Comparison of ENCODE assay signal across 11 mouse cellular contexts in the genomic region with DNA sequence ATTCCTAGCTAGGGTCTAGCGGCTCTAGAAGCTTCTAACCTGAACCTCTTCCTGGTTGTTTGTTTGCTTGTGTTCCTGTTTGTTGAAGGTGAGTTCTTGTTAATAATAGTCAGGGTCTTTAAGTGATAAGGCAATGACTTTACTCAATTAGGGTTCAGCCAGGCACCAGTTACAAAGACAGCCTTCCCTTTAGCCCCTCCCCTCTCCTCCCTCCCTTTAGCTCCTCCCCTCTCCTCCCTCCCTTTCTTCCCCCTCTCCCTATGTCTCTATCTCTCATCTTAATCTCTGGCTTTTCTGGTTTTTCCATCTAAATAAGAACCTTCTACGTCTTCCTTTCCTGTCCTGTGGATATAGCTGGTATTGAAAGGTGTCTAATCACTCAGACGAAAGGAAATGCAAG. TPM values are rescaled to one million over a fixed set of nuclear protein-coding genes. Genes with fewer than 3 reads are reported as not detected.
A peak's percentile ranks its signal among the peaks of the same experiment; 100 is the strongest.
DNase-seq lines count a peak whose midpoint lies in the region; ATAC-seq and TF ChIP-seq lines count a peak whose summit lies in the region.
"Had no signal": no experiment of that assay in that cellular context is flagged by ENCODE, and none has a peak within 500 bp of the region (broad histone marks: within the 10 kb centered on the region; RNA-seq: fewer than 3 reads in every experiment).

No protein-coding gene starts in this region.

- no peaks in the 10 kb centered on the region for H3K4me1 ChIP-seq in heart, adult 2 months (ENCODE audit: control insufficient read depth, insufficient read depth, low read length)
- H3K4me1 ChIP-seq in neural tube, embryonic 12.5 days, result no peaks in the 10 kb centered on the region
- peaks cover 9% of the 10 kb centered on the region; the same call in 1 of the 2 replicates for H3K4me1 ChIP-seq in stomach, embryonic 16.5 days (ENCODE audit: control insufficient read depth, insufficient read depth, low read length)

- H3K27ac ChIP-seq in heart, adult 2 months, result no peak overlapping the region
- H3K27ac ChIP-seq in neural tube, embryonic 12.5 days, result no peak overlapping the region
- H3K27ac ChIP-seq in stomach, embryonic 16.5 days (ENCODE audit: low read length), result peak overlapping the region; percentile 80
- H3K27ac ChIP-seq in left cerebral cortex, adult 2 months, result no peak overlapping the region

- TF ChIP-seq POLR2A in heart, adult 2 months (IDR thresholded peaks at IDR 0.05; ENCODE audit: insufficient read depth, low read depth, low read length), result no peak

- TF ChIP-seq CTCF in heart, adult 2 months (IDR thresholded peaks at IDR 0.05), result no peak
- TF ChIP-seq CTCF in left cerebral cortex, adult 2 months (IDR thresholded peaks at IDR 0.05), result no peak

- H3K9ac ChIP-seq in heart, adult 2 months (ENCODE audit: low read depth, low read length), result no peak overlapping the region
- H3K9ac ChIP-seq in neural tube, embryonic 12.5 days, result no peak overlapping the region
- peak overlapping the region; percentile 21; the same call in 1 of the 2 replicates for H3K9ac ChIP-seq in stomach, embryonic 16.5 days (ENCODE audit: low read length)

- intact Hi-C loops in heart, adult 2 months (cut with DNase I), result no loop called here
- intact Hi-C loops in heart, postnatal 10 days (cut with DNase I), result no loop called here
- intact Hi-C loops in left cerebral cortex, adult 2 months (cut with DNase I), result no loop called here

- ATAC-seq in neural tube, embryonic 12.5 days (ENCODE audit: low FRiP score, low read depth), result no peak
- peak; percentile 51; the same call in 1 of the 2 replicates for ATAC-seq in stomach, embryonic 16.5 days (ENCODE audit: insufficient read depth, low FRiP score)

- DNase-seq in heart, adult 2 months, result no peak
- DNase-seq in heart, postnatal 10 days, result no peak
- no peak for DNase-seq in neural tube, embryonic 10.5 days (ENCODE audit: extremely low spot score, low spot score)
- DNase-seq in liver, result peak; percentile 60
- no peak for DNase-seq in cerebellum, postnatal 10 days
- no peak for DNase-seq in left cerebral cortex, adult 2 months (ENCODE audit: extremely low spot score in 1 of 2, low spot score in 2 of 2)
- DNase-seq: gastrocnemius, postnatal 10 days; kidney, adult 9 months; retina, postnatal 1 day had no signal

- no peaks in the 10 kb centered on the region for H3K27me3 ChIP-seq in heart, adult 2 months (ENCODE audit: control insufficient read depth, insufficient read depth, low read length)
- no peaks in the 10 kb centered on the region for H3K27me3 ChIP-seq in neural tube, embryonic 12.5 days (replicated peaks)
- H3K27me3 ChIP-seq in stomach, embryonic 16.5 days (ENCODE audit: control insufficient read depth, insufficient read depth, low read length), result no peaks in the 10 kb centered on the region

- no peaks in the 10 kb centered on the region for H3K79me2 ChIP-seq in heart, adult 2 months (replicated peaks; ENCODE audit: control insufficient read depth, insufficient read depth, low read length)

- peak overlapping the region; percentile 41; the same call in 1 of the 2 replicates for H3K4me2 ChIP-seq in neural tube, embryonic 12.5 days (replicated peaks)
- peak overlapping the region; percentile 50 for H3K4me2 ChIP-seq in stomach, embryonic 16.5 days (ENCODE audit: low read depth, low read length)

- WGBS in heart, adult 2 months, result 70% methylated on average over 3 of the region's 3 CpGs
- 65% methylated on average over 3 of the region's 3 CpGs for WGBS in neural tube, embryonic 12.5 days
- WGBS in stomach, embryonic 16.5 days, result 62% methylated on average over 3 of the region's 3 CpGs

- H3K9me3 ChIP-seq in neural tube, embryonic 12.5 days, result no peaks in the 10 kb centered on the region
- no peaks in the 10 kb centered on the region for H3K9me3 ChIP-seq in stomach, embryonic 16.5 days (replicated peaks; ENCODE audit: control insufficient read depth, low read length)

- TF ChIP-seq EP300 in heart, adult 2 months (IDR thresholded peaks at IDR 0.05; ENCODE audit: insufficient read depth, low read depth, low read length), result no peak

- H3K36me3 ChIP-seq in heart, adult 2 months (ENCODE audit: control insufficient read depth, insufficient read depth, low read length), result no peaks in the 10 kb centered on the region
- H3K36me3 ChIP-seq in neural tube, embryonic 12.5 days, result no peaks in the 10 kb centered on the region
- H3K36me3 ChIP-seq in stomach, embryonic 16.5 days (ENCODE audit: control insufficient read depth, insufficient read depth, low read length), result no peaks in the 10 kb centered on the region

- H3K4me3 ChIP-seq in heart, adult 2 months, result peak overlapping the region; percentile 26; the same call in 1 of the 2 replicates
- H3K4me3 ChIP-seq in neural tube, embryonic 12.5 days, result no peak overlapping the region
- H3K4me3 ChIP-seq in stomach, embryonic 16.5 days (replicated peaks; ENCODE audit: low read length), result peak overlapping the region; percentile 31; the same call in 1 of the 2 replicates
- H3K4me3 ChIP-seq in left cerebral cortex, adult 2 months, result no peak overlapping the region

RNA-seq across cellular contexts. Expression of a gene that starts 10.7 kb away (rescaled TPM):
- total RNA-seq in heart, adult 2 months (2021), result not detected
- 0.12 and 0.18 TPM in 2 replicates for polyA plus RNA-seq in heart, adult 2 months (2012; rRNA removed)
- under 1 TPM in 1 of 2 experiments, not detected in 1; 0.22 TPM for total RNA-seq in heart, postnatal 10 days (2021)
- polyA plus RNA-seq in neural tube, embryonic 12.5 days (2016; fragmentation: Nextera tagmentation; extraction: Ambion mirVana), result 0.65 and 0.82 TPM in 2 replicates
- 1.7 and 2.0 TPM in 2 replicates for polyA plus RNA-seq in stomach, embryonic 16.5 days (2015; fragmentation: Nextera tagmentation; extraction: Ambion mirVana)
- 1 to 10 TPM; 7.9 to 9.2 TPM for total RNA-seq in left cerebral cortex, adult 2 months (2021)

RNA-seq across cellular contexts. Expression of a gene that starts 27.2 kb away (rescaled TPM):
- total RNA-seq in heart, adult 2 months (2021), result 1 to 10 TPM; 7.4 to 7.9 TPM
- polyA plus RNA-seq in heart, adult 2 months (2012; rRNA removed), result 11.5 and 14.7 TPM in 2 replicates
- 10 to 100 TPM; 10.6 to 10.8 TPM for total RNA-seq in heart, postnatal 10 days (2021)
- 54.3 and 55.5 TPM in 2 replicates for polyA plus RNA-seq in neural tube, embryonic 12.5 days (2016; fragmentation: Nextera tagmentation; extraction: Ambion mirVana)
- polyA plus RNA-seq in stomach, embryonic 16.5 days (2015; fragmentation: Nextera tagmentation; extraction: Ambion mirVana), result 45.5 and 47.7 TPM in 2 replicates
- total RNA-seq in left cerebral cortex, adult 2 months (2021), result 10 to 100 TPM; 16.9 to 17.5 TPM

Comparison
In these comparisons a context has a peak if more than half of its experiments do, and no peak if none do; other contexts are left out.
1. H3K4me3 ChIP-seq: peak in heart, adult 2 months (single experiment) and stomach, embryonic 16.5 days (single experiment); none in neural tube, embryonic 12.5 days (single experiment) and left cerebral cortex, adult 2 months (single experiment).
2. RNA of a gene that starts 10.7 kb away (total RNA-seq): 7.9 to 9.2 TPM in left cerebral cortex, adult 2 months; 0.22 TPM in heart, postnatal 10 days and not detected in heart, adult 2 months; every median in the first group is over 4 times any median in the second.